ENCODE assay signal across 10 mouse cellular contexts in the genomic region with DNA sequence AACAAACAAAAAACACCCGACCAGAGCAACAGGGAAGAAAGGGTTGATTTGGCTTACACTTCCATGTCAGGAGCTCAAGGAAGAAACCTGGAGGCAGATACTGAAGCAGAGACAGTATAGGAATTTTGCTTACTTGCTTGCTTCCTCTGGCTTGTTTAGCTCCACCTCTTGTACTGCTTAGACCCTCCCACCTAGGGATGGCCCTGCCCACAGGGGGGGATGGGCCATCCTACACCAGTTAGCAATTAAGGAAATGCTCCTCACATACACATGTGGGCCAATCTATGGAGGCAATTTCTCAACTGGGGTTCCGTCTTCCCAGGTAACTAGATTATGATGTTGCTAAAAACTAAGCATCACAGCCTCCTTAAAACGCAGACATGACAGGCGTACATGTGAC. TPM values are rescaled to one million over a fixed set of nuclear protein-coding genes. Genes with fewer than 3 reads are reported as not detected.
DNase-seq lines count a peak whose midpoint lies in the region; ATAC-seq lines count a peak whose summit lies in the region.
"Had no signal": no experiment of that assay in that cellular context is flagged by ENCODE, and none has a peak within 500 bp of the region (broad histone marks: within the 10 kb centered on the region; RNA-seq: fewer than 3 reads in every experiment).

No protein-coding gene starts in this region.

- peaks cover 18% of the 10 kb centered on the region for H3K4me1 ChIP-seq in liver, embryonic 15.5 days (replicated peaks)
- H3K4me1 ChIP-seq in intestine, embryonic 16.5 days (ENCODE audit: control insufficient read depth, insufficient read depth, low read length), result peaks cover 11% of the 10 kb centered on the region
- no peaks in the 10 kb centered on the region for H3K4me1 ChIP-seq in forebrain, embryonic 11.5 days (replicated peaks; ENCODE audit: control insufficient read depth, insufficient read depth, low read length)

- DNase-seq in lung, postnatal 10 days, result peak; percentile 21
- DNase-seq in lung, postnatal 4 days, result no peak
- no peak for DNase-seq in adrenal gland, postnatal 25 days
- DNase-seq in forebrain, embryonic 11.5 days (ENCODE audit: low spot score), result no peak

- no peak overlapping the region for H3K9ac ChIP-seq in liver, embryonic 15.5 days
- no peak overlapping the region for H3K9ac ChIP-seq in intestine, embryonic 16.5 days (ENCODE audit: low read depth, low read length)
- no peak overlapping the region for H3K9ac ChIP-seq in forebrain, embryonic 11.5 days (ENCODE audit: low read length)
- H3K9ac ChIP-seq: lung, embryonic 15.5 days; neural tube, embryonic 15.5 days had no signal

- H3K27me3 ChIP-seq in liver, embryonic 15.5 days, result no peaks in the 10 kb centered on the region
- no peaks in the 10 kb centered on the region for H3K27me3 ChIP-seq in intestine, embryonic 16.5 days (replicated peaks; ENCODE audit: control insufficient read depth, insufficient read depth, low read length)
- no peaks in the 10 kb centered on the region for H3K27me3 ChIP-seq in forebrain, embryonic 11.5 days (ENCODE audit: control insufficient read depth, insufficient read depth, low read length)
- H3K27me3 ChIP-seq: lung, embryonic 15.5 days; neural tube, embryonic 15.5 days had no signal

- no peaks in the 10 kb centered on the region for H3K36me3 ChIP-seq in liver, embryonic 15.5 days (replicated peaks)
- no peaks in the 10 kb centered on the region for H3K36me3 ChIP-seq in intestine, embryonic 16.5 days (ENCODE audit: control insufficient read depth, insufficient read depth, low read length)
- no peaks in the 10 kb centered on the region for H3K36me3 ChIP-seq in forebrain, embryonic 11.5 days (ENCODE audit: control insufficient read depth, insufficient read depth, low read length)
- H3K36me3 ChIP-seq: lung, embryonic 15.5 days; neural tube, embryonic 15.5 days had no signal

- H3K4me2 ChIP-seq in liver, embryonic 15.5 days, result peak overlapping the region; percentile 36
- no peak overlapping the region for H3K4me2 ChIP-seq in intestine, embryonic 16.5 days (ENCODE audit: low read depth, low read length)
- H3K4me2 ChIP-seq in forebrain, embryonic 11.5 days (ENCODE audit: low read depth, low read length, severe bottlenecking), result no peak overlapping the region
- H3K4me2 ChIP-seq: lung, embryonic 15.5 days; neural tube, embryonic 15.5 days had no signal

- peak overlapping the region; percentile 20 for H3K4me3 ChIP-seq in liver, embryonic 15.5 days (replicated peaks)
- no peak overlapping the region for H3K4me3 ChIP-seq in intestine, embryonic 16.5 days (ENCODE audit: low read length)
- no peak overlapping the region for H3K4me3 ChIP-seq in forebrain, embryonic 11.5 days (ENCODE audit: low read depth, low read length)
- H3K4me3 ChIP-seq: lung, embryonic 15.5 days; neural tube, embryonic 15.5 days had no signal

- H3K9me3 ChIP-seq in liver, embryonic 15.5 days (replicated peaks), result no peaks in the 10 kb centered on the region
- H3K9me3 ChIP-seq in intestine, embryonic 16.5 days (ENCODE audit: control insufficient read depth, low read length), result no peaks in the 10 kb centered on the region
- no peaks in the 10 kb centered on the region for H3K9me3 ChIP-seq in forebrain, embryonic 11.5 days (ENCODE audit: control insufficient read depth, low read length)
- H3K9me3 ChIP-seq: lung, embryonic 15.5 days; neural tube, embryonic 15.5 days had no signal

- no peak overlapping the region for H3K27ac ChIP-seq in liver, embryonic 15.5 days (replicated peaks)
- no peak overlapping the region for H3K27ac ChIP-seq in intestine, embryonic 16.5 days (ENCODE audit: low read length)
- H3K27ac ChIP-seq in forebrain, embryonic 11.5 days (ENCODE audit: low read depth, low read length), result no peak overlapping the region
- H3K27ac ChIP-seq: hindbrain, postnatal 0 days; neural tube, embryonic 15.5 days had no signal

- ATAC-seq in common myeloid progenitor, adult 5-6 weeks (replicated peaks; ENCODE audit: low read depth, poor library complexity, severe bottlenecking), result peak; percentile 72
- ATAC-seq in liver, embryonic 15.5 days (ENCODE audit: insufficient read depth), result peak; percentile 61
- ATAC-seq in intestine, embryonic 16.5 days, result no peak
- ATAC-seq in forebrain, embryonic 11.5 days (replicated peaks; ENCODE audit: low FRiP score), result no peak
- ATAC-seq: hindbrain, postnatal 0 days had no signal

- 62% methylated on average over 4 of the region's 4 CpGs for WGBS in liver, embryonic 15.5 days (ENCODE audit: insufficient replicate concordance)
- 85% methylated on average over 4 of the region's 4 CpGs for WGBS in intestine, embryonic 16.5 days
- 89% methylated on average over 4 of the region's 4 CpGs for WGBS in forebrain, embryonic 11.5 days

RNA-seq across cellular contexts. Expression of gene Atxn1, which starts 39.5 kb away (rescaled TPM):
- 6.9 and 9.0 TPM in 2 replicates for total RNA-seq in common myeloid progenitor, adult 5-6 weeks (2017)
- 2.3 and 2.6 TPM in 2 replicates for polyA plus RNA-seq in liver, embryonic 15.5 days (2015; fragmentation: Nextera tagmentation; extraction: Ambion mirVana)
- 40.1 and 63.2 TPM in 2 replicates for total RNA-seq in adrenal gland, postnatal 25 days (2021)
- polyA plus RNA-seq in intestine, embryonic 16.5 days (2015; fragmentation: Nextera tagmentation; extraction: Ambion mirVana), result 5.0 and 5.3 TPM in 2 replicates
- 2.2 and 3.3 TPM in 2 replicates for polyA plus RNA-seq in forebrain, embryonic 11.5 days (2014; fragmentation: Nextera tagmentation; extraction: Ambion mirVana)

Comparison
In these comparisons a context has a peak if more than half of its experiments do, and no peak if none do; other contexts are left out.
1. ATAC-seq: peak in common myeloid progenitor, adult 5-6 weeks (single experiment) and liver, embryonic 15.5 days (single experiment); none in intestine, embryonic 16.5 days (single experiment) and forebrain, embryonic 11.5 days (single experiment).